Mouse (Mus musculus) embryonic facial prominence, embryonic 10.5 days (tissue): ENCODE data around the gene Cmss1. TPM values are rescaled to one million over a fixed set of nuclear protein-coding genes. Genes with fewer than 3 reads are reported as not detected.
A peak's percentile ranks its signal among the peaks of the same experiment; 100 is the strongest.

ENCODE experiments used
- DNase-seq: peaks from one replicate; pipeline ENCODE4 v3.0.0-alpha.2; 2017; ENCODE audit warnings: low spot score
- H3K27ac ChIP-seq: fragments of 300-500 bp; sonication (generic); replicated peaks from 2 replicates; pipeline ENCODE4 v1.5.1; 2016; ENCODE audit warnings: mild to moderate bottlenecking
- H3K27me3 ChIP-seq: fragments of 300-500 bp; sonication (generic); replicated peaks from 2 replicates; pipeline ENCODE4 v1.6.1; 2016; ENCODE audit warnings: low read depth, mild to moderate bottlenecking; ENCODE audit not compliant: poor library complexity, severe bottlenecking
- H3K36me3 ChIP-seq: fragments of 300-500 bp; sonication (generic); replicated peaks from 2 replicates; pipeline ENCODE4 v1.6.1; 2016; ENCODE audit warnings: mild to moderate bottlenecking, moderate library complexity
- H3K4me1 ChIP-seq: fragments of 300-500 bp; sonication (generic); 2 replicates; pipeline ENCODE4 v1.6.1; 2016
- H3K4me3 ChIP-seq: fragments of 300-500 bp; sonication (generic); 2 replicates; pipeline ENCODE4 v1.5.1; 2016; ENCODE audit warnings: mild to moderate bottlenecking, moderate library complexity
- H3K9me3 ChIP-seq: fragments of 300-500 bp; sonication (generic); 2 replicates; pipeline ENCODE4 v1.6.1; 2016; ENCODE audit warnings: mild to moderate bottlenecking
- WGBS: fragments of 180-500 bp; shearing (Covaris S2); methylation state at CpG from one replicate; pipeline ENCODE4 v1.1.7; 2016; 5-methylcytosine and 5-hydroxymethylcytosine counted together
- polyA plus RNA-seq: library from polyadenylated mRNA; unstranded; fragments of >200 nt; fragmentation: Nextera tagmentation; extraction: Ambion mirVana; gene quantifications from 2 replicates; pipeline ENCODE4 v1.2.1, GENCODE M21; 2016

Gene Cmss1
- polyA plus RNA-seq, 1 experiment from 2014 or later: 58.1 TPM

- no peak for DNase-seq
- Histone ChIP-seq H3K27ac (peak overlapping the region; percentile 30; the same call in 1 of the 2 replicates), H3K9me3 (no peaks in the 10 kb centered on the region), H3K4me3 (no peak overlapping the region), H3K27me3 (no peaks in the 10 kb centered on the region), H3K4me1 (peaks cover 23% of the 10 kb centered on the region), H3K36me3 (no peaks in the 10 kb centered on the region)
- 79% methylated on average over 9 of the region's 9 CpGs for WGBS
These were observed 305.1 kb downstream of the Cmss1 start for GRCm38 (mm10) chr16:57301512-57302115.

DNA sequence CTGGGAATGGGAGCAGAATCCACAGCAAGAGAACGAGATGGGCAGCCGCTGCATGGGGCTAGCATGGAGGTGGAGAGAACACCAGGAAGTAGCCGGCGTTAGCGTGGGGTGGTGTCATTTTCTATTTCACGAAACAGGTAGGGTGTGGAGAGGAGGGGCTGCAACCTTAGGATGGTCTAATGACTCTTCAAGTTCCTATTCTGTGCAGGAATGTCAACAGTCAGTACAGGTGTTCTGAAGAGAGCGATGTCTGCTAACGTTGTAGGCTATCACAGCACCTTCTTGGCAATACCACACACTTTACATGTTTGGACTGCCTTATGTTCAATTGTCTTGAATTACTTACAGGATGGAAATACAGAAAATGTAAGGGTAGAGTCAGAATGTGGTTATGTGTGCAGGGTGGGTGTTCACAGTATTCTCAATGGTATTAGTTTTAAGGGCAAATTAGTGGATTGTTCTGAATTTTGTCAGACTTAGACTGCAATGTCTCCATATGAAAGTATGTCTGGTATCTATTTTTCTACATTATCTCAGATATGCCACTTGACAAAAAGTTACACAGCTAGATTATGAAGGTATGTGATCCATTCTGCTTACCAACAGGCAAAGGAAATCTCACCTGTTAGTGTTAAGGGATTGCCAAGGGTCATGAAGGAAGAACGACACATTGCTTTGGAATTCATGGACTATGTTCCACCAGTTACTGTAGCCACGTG is 311.3 kb downstream of the Cmss1 start:
- H3K4me1 ChIP-seq: no peaks in the 10 kb centered on the region
- no peak overlapping the region for H3K27ac ChIP-seq
- no peaks in the 10 kb centered on the region for H3K27me3 ChIP-seq
- H3K4me3 ChIP-seq: no peak overlapping the region
- H3K36me3 ChIP-seq: no peaks in the 10 kb centered on the region
- no peak for DNase-seq
- 82% methylated on average over 10 of the region's 10 CpGs for WGBS
- H3K9me3 ChIP-seq: no peaks in the 10 kb centered on the region

GRCm38 (mm10) chr16:57292765-57293164 is 313.9 kb downstream of the Cmss1 start, which contains the start of gene Tmem30c:
Gene Tmem30c (minus strand): TSS chr16:57292865.
- Histone ChIP-seq H3K36me3 (no peaks in the 10 kb centered on the region), H3K9me3 (no peaks in the 10 kb centered on the region), H3K4me3 (no peak within 1 kb of the TSS), H3K27ac (no peak within 1 kb of the TSS), H3K27me3 (no peaks in the 10 kb centered on the region), H3K4me1 (no peaks in the 10 kb centered on the region)
- WGBS: 75% methylated on average over 2 of the region's 2 CpGs
- no peak for DNase-seq

DNA sequence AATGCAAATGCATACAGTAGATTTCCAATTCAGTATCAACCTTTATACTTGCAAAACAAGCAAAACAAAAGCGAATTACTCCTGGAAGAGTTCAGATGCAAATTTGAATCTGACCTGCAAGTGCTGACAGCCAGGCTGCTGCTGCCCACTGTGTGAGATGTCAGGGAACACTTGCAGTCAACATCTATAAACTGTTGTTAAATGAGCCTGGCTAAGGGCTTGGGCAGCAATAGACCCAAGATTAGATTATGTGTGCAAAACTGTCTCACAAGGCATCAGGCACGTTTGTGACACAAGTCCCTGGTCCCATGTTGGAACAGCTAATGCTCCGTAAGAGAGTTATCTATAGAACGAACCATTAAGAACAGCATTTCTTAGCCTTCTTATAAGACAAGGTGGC is 314.4 kb downstream of the Cmss1 start:
- Histone ChIP-seq H3K4me3 (no peak overlapping the region), H3K27me3 (no peaks in the 10 kb centered on the region), H3K4me1 (no peaks in the 10 kb centered on the region), H3K27ac (no peak overlapping the region), H3K36me3 (no peaks in the 10 kb centered on the region), H3K9me3 (no peaks in the 10 kb centered on the region)
- DNase-seq: no peak
- WGBS: 68% methylated on average over 4 of the region's 4 CpGs

GRCm38 (mm10) chr16:57291696-57292095 is 315.0 kb downstream of the Cmss1 start:
- Histone ChIP-seq H3K4me1 (no peaks in the 10 kb centered on the region), H3K36me3 (no peaks in the 10 kb centered on the region), H3K9me3 (no peaks in the 10 kb centered on the region), H3K27me3 (no peaks in the 10 kb centered on the region), H3K27ac (no peak overlapping the region), H3K4me3 (no peak overlapping the region)
- no peak for DNase-seq
- 92% methylated on average over 5 of the region's 5 CpGs for WGBS

DNA sequence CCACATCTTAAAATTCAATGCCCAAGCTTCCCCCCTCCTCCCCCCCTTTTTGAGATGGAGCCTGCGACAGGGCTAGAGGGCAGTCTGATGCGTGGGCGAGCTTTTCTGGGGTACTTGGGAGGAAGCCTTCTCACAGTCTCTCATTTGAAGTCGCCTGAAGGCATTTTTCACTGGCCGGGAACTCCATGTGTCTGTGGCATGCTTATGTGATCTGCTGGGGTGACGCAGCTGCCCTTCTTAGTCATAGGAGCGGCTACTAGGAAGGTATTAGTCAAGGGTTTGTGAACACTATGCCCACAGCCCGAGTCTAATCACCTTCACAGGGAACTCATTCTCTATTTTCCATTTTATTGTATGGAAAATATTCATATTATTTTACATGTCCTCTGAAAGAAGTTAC is 325.2 kb downstream of the Cmss1 start:
- Histone ChIP-seq H3K4me1 (no peaks in the 10 kb centered on the region), H3K4me3 (no peak overlapping the region), H3K27ac (no peak overlapping the region), H3K36me3 (no peaks in the 10 kb centered on the region), H3K27me3 (no peaks in the 10 kb centered on the region), H3K9me3 (peaks cover 8% of the 10 kb centered on the region; the same call in 1 of the 2 replicates)
- 69% methylated on average over 8 of the region's 8 CpGs for WGBS
- DNase-seq: no peak

DNA sequence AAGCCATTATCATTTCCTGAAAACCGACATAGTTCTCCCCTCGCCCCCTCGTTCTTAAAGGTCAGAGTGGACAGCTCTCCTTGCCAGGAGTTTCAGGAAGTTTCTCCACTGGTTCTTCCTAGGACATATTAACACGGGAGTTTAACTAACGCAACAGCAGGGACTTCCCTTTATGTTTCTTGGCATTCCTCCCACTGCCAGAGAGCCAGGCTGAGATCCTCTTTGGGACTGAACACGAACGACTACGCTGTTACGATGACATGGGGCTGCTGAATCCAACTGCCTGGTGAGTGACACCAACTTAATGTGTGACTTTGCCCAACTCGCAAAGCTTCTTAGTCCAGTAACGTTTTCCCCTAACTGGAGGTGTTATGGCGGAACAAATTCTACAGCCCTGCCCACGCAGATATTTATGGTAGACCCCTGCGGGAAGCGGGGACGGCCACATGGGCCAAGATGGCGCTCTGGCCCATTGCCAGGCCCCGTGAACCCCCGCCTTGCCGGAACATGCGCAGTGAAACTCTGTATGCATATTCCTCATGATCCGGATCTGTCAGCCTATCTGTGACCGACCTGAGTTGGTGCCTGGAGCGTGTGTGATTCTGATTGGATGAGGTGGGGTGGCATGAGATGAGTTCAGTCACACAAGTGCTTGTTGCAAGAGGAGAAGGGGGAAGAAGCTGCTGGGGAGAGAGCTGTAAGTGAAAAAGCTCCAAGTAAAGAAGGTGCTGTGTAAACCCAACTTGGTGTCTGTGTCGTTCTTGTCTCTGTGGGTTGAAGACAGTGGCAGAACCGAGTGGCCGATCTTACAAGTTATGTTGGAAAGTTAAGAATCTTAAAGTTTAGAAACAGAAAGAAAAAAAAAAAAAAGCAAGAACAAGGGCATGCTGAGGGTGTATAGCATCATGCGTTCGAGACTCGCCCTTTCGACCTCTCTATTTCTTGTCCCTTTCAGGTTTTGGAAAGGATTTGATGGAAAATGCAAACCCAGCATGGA is 326.1 kb downstream of the Cmss1 start:
- Histone ChIP-seq H3K27me3 (no peaks in the 10 kb centered on the region), H3K4me1 (no peaks in the 10 kb centered on the region), H3K27ac (no peak overlapping the region), H3K4me3 (no peak overlapping the region), H3K36me3 (no peaks in the 10 kb centered on the region), H3K9me3 (peaks cover 8% of the 10 kb centered on the region; the same call in 1 of the 2 replicates)
- no peak for DNase-seq
- 94% methylated on average over 31 of the region's 31 CpGs for WGBS

DNA sequence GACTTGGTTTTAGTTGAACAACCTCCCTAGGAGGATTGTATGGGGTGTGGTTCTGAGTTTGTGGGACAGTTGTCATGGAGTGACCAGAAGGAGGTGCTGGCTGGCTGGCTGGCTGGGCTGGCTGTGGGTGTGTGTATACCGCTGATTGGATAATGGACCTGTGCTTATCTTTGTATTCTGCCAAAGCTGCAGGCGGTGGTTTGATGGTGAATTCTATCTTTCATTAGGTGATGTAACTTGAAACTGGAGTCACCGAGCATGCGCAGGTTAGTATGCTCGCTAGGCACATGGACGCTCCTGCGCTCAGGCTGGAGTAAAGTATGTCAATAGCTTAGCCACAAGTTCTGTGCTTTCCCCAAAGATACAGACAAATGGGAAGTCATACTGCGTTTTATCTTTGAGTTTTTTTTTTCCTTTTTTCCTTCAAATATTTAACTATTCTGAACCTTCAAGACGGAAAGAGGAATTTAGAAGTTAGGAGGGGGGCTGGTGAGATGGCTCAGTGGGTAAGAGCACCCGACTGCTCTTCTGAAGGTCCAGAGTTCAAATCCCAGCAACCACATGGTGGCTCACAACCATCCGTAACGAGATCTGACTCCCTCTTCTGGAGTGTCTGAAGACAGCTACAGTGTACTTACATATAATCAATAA is 327.6 kb downstream of the Cmss1 start:
- Histone ChIP-seq H3K27ac (no peak overlapping the region), H3K4me3 (no peak overlapping the region), H3K4me1 (no peaks in the 10 kb centered on the region), H3K27me3 (no peaks in the 10 kb centered on the region), H3K36me3 (no peaks in the 10 kb centered on the region), H3K9me3 (peaks cover 6% of the 10 kb centered on the region; the same call in 1 of the 2 replicates)
- DNase-seq: no peak
- 88% methylated on average over 12 of the region's 12 CpGs for WGBS

DNA sequence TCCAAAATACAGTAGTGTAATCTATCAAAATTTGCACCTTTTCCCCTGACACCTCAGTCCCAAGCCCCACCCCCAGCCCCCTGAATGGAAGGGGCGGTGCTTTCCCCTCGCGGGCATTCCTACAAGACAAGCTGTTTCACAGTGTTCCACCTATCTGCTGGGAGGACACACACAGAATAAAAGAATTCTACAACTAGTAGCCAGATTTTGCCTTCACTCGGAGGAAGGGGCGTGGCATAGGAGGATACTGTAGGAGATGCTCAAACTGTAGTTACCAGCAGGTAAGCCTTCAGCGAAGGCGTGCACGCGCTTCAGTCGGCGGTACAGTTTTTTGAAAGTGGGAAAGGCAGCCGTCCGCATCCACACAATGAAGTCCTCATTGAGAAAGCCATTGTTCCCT is 336.9 kb downstream of the Cmss1 start:
- Histone ChIP-seq H3K27ac (no peak overlapping the region), H3K36me3 (no peaks in the 10 kb centered on the region), H3K4me3 (no peak overlapping the region), H3K27me3 (no peaks in the 10 kb centered on the region), H3K4me1 (no peaks in the 10 kb centered on the region), H3K9me3 (no peaks in the 10 kb centered on the region)
- DNase-seq: no peak
- WGBS: 92% methylated on average over 13 of the region's 13 CpGs

DNA sequence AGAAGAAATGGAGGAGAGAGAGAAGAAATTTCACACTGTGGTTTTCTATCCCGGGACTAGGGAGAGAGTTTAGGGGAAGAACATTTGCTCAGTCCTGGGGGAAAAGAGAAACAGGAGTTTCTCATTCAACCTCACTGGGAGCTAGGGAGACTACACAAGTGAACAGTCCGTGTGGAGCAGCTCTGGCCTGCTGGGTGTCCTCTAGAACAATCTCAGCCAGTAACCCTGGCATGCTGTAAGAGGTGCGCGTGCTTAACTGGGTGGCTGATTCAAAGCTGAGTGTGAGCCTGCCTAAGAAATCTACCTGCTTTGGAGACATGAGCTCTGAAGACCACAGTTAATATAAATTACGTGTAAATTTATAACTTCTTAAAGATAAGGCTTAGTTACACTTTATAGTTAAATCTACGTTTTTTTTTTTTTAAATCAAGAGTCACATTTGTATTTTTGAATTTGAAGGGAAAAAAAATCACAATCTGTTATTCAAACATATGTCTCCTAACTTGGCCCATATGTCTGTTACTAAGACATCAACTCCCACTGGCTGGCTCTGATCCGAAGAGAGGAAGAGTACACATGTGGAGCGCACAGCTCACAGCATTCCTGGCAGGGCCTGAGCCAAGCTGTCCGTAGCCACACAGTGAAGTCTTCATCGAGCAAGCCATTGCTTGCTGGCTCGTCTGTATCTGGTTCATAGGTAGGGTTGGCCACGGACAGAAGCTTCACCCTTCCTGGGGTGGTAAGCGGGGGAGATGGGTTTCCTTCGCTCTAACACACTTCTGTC is 338.4 kb downstream of the Cmss1 start:
- H3K27ac ChIP-seq: no peak overlapping the region
- H3K27me3 ChIP-seq: no peaks in the 10 kb centered on the region
- H3K4me3 ChIP-seq: no peak overlapping the region
- H3K36me3 ChIP-seq: no peaks in the 10 kb centered on the region
- 89% methylated on average over 14 of the region's 14 CpGs for WGBS
- no peaks in the 10 kb centered on the region for H3K9me3 ChIP-seq
- DNase-seq: no peak
- no peaks in the 10 kb centered on the region for H3K4me1 ChIP-seq

- DNase-seq: no peak
- no peak overlapping the region for H3K4me3 ChIP-seq
- H3K27me3 ChIP-seq: no peaks in the 10 kb centered on the region
- H3K9me3 ChIP-seq: no peaks in the 10 kb centered on the region
- H3K4me1 ChIP-seq: no peaks in the 10 kb centered on the region
- 17% methylated on average over 1 of the region's 1 CpGs for WGBS
- no peak overlapping the region for H3K27ac ChIP-seq
- no peaks in the 10 kb centered on the region for H3K36me3 ChIP-seq
These were observed 339.6 kb downstream of the Cmss1 start for GRCm38 (mm10) chr16:57267068-57267467.
